Mouse (Mus musculus) lung, adult 2 months (tissue): ENCODE results near the gene Cnbp.

Experiments
- CTCF ChIP-seq: fragments of 200-500 bp; IDR thresholded peaks from 2 replicates; pipeline ENCODE4 v1.5.1; 2011; ENCODE audit warnings: mild to moderate bottlenecking, low read length, control low read depth; ENCODE audit not compliant: insufficient read depth
- POLR2A ChIP-seq: fragments of 200-500 bp; IDR thresholded peaks from 2 replicates; pipeline ENCODE4 v1.6.1; 2011; ENCODE audit warnings: low read depth, mild to moderate bottlenecking, control low read depth, low read length, borderline replicate concordance; ENCODE audit errors: extremely low read depth

GRCm38 (mm10) chr6:87810713-87811669 lies 39.9 kb downstream of the Cnbp start:
- TF ChIP-seq CTCF, result no peak
- TF ChIP-seq POLR2A, result peak; percentile 82; the same call in 1 of the 2 replicates
